Mouse (Mus musculus) cortical plate, adult 2 months (tissue): Measurements from ENCODE around the gene Znrf2.

Experiments
- CTCF ChIP-seq: fragments of 200-500 bp; IDR thresholded peaks from 2 replicates; pipeline ENCODE4 v1.5.1; 2011; ENCODE audit warnings: mild to moderate bottlenecking, control low read depth, low read length; ENCODE audit not compliant: insufficient read depth; ENCODE audit errors: extremely low read depth
- POLR2A ChIP-seq: fragments of 200-500 bp; IDR thresholded peaks from 2 replicates; pipeline ENCODE4 v1.6.1; 2011; ENCODE audit warnings: mild to moderate bottlenecking, low read length, control low read depth; ENCODE audit not compliant: insufficient read depth; ENCODE audit errors: extremely low read depth

DNA sequence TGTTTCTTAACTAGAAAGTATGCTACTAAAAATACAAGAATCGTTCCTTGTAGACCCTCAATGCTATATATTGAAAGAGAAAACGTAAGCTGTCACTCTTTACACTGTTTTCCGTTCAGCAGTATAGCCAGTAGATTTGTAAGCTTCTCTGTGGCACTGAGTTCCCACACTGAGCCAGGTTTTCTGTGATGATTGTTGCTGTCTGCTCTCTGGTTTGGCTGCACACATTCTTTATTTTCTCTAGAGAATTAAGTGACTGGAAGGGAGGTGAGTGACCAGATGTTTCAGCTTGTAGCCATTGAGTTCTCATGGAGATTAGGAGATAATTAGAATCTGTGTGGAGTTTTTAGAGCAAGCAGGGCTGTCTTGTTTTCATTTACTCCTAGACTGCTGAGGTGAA lies 3.0 kb downstream of the Znrf2 start:
- no peak for TF ChIP-seq CTCF
- no peak for TF ChIP-seq POLR2A
